Mouse (Mus musculus) spleen, adult 2 months (tissue): ENCODE results near the gene Sbk2.

Experiments
- CTCF ChIP-seq: fragments of 200-500 bp; IDR thresholded peaks from 2 replicates; pipeline ENCODE4 v1.5.1; 2011; ENCODE audit warnings: mild to moderate bottlenecking, inconsistent platforms; ENCODE audit not compliant: insufficient read depth, insufficient read length, insufficient replicate concordance; ENCODE audit errors: extremely low read depth
- POLR2A ChIP-seq: fragments of 200-500 bp; IDR thresholded peaks from 2 replicates; pipeline ENCODE4 v1.6.1; 2011; ENCODE audit warnings: low read depth, low read length, inconsistent platforms

DNA sequence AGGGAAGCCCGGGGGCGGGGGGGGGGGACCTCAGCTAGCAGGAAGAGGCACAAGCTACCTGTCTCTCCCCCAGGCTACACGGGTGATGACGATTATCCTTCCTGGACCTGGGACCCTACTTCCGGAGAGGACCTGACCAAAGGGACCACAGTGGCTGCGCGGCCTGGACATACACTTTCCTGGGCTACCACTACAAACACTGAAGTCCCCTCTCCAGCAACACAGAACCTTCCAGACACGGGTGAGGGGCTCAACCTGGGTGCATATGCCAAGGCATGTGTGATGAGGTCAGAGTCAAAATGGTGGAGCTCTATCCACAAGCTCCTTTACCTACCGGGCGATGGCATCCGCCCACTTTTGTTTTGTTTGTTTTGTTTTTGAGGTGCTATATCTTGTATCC lies 26.8 kb downstream of the Sbk2 start:
- TF ChIP-seq CTCF (no peak), POLR2A (no peak)
